16 mouse cellular contexts compared by ENCODE assay signal in the genomic region with DNA sequence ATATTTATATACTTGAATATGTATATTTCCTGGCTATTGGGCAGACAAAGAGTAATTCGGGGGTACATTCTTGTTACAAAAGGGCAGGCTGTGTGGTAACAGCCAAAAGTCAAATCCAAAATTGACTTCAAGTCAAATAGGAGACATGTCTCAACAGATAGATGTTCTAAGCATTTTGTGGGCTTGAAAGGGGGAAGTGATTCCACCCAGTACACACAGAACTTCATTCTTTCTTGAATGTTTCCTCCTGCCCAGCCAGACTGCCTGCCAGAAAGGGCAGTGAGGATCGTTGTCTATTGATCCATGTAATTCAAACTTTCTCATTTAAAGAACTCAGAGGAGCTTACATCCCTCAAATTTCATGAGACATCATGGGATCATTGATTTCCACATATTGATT.
"Had no signal": no experiment of that assay in that cellular context is flagged by ENCODE, and none has a peak within 500 bp of the region (broad histone marks: within the 10 kb centered on the region; RNA-seq: fewer than 3 reads in every experiment).

No protein-coding gene starts in this region.

- H3K4me1 ChIP-seq: neural tube, embryonic 13.5 days; neural tube, embryonic 15.5 days; stomach, embryonic 15.5 days had no signal

- H3K27me3 ChIP-seq: neural tube, embryonic 13.5 days; neural tube, embryonic 15.5 days; stomach, embryonic 15.5 days had no signal

- H3K4me2 ChIP-seq: neural tube, embryonic 13.5 days; neural tube, embryonic 15.5 days; stomach, embryonic 15.5 days had no signal

- DNase-seq: retina, postnatal 1 day; right cerebral cortex, adult 18-20 months; right cerebral cortex, postnatal 14 days; right cerebral cortex, postnatal 25 days; right cerebral cortex, postnatal 4 days; spleen, adult 18-20 months; thymus, adult 18-20 months; thymus, adult 2 months; thymus, postnatal 14 days; thymus, postnatal 25 days; thymus, postnatal 36 days; thymus, postnatal 4 days had no signal

- H3K9ac ChIP-seq: neural tube, embryonic 13.5 days; neural tube, embryonic 15.5 days; stomach, embryonic 15.5 days had no signal

- H3K36me3 ChIP-seq: neural tube, embryonic 13.5 days; neural tube, embryonic 15.5 days; stomach, embryonic 15.5 days had no signal

- H3K4me3 ChIP-seq: neural tube, embryonic 13.5 days; neural tube, embryonic 15.5 days; stomach, embryonic 15.5 days had no signal

- H3K27ac ChIP-seq: neural tube, embryonic 13.5 days; neural tube, embryonic 15.5 days; stomach, embryonic 15.5 days; stomach, postnatal 0 days had no signal

- H3K9me3 ChIP-seq: neural tube, embryonic 13.5 days; neural tube, embryonic 15.5 days; stomach, embryonic 15.5 days had no signal
